Mouse (Mus musculus) hindbrain, embryonic 14.5 days (tissue): ENCODE results near the gene Itgb1bp1. TPM values are rescaled to one million over a fixed set of nuclear protein-coding genes. Genes with fewer than 3 reads are reported as not detected.

Source experiments
- ATAC-seq: fragments of 200-750 bp; cut with Nextera tagmentation; 2 replicates; pipeline ENCODE4 v1.8.0; 2017; ENCODE audit warnings: moderate number of reproducible peaks, mild to moderate bottlenecking, moderate TSS enrichment, moderate library complexity; ENCODE audit not compliant: low FRiP score
- DNase-seq: peaks from one replicate; pipeline ENCODE4 v3.0.0-alpha.2; 2015; ENCODE audit warnings: low spot score
- H3K27ac ChIP-seq: fragments of 300-500 bp; sonication (generic); 2 replicates; pipeline ENCODE4 v1.5.1; 2014; ENCODE audit warnings: mild to moderate bottlenecking, moderate library complexity
- H3K27me3 ChIP-seq: fragments of 300-500 bp; sonication (generic); 2 replicates; pipeline ENCODE4 v1.6.1; 2014; ENCODE audit warnings: mild to moderate bottlenecking, low read length, mixed read lengths; ENCODE audit not compliant: control insufficient read depth, insufficient read depth
- H3K36me3 ChIP-seq: fragments of 300-500 bp; sonication (generic); replicated peaks from 2 replicates; pipeline ENCODE4 v1.6.1; 2014; ENCODE audit not compliant: control insufficient read depth, insufficient read depth
- H3K4me1 ChIP-seq: fragments of 300-500 bp; sonication (generic); replicated peaks from 2 replicates; pipeline ENCODE4 v1.6.1; 2014; ENCODE audit warnings: antibody characterized with exemption, low read length, mixed read lengths; ENCODE audit not compliant: control insufficient read depth, insufficient read depth
- H3K4me2 ChIP-seq: fragments of 300-500 bp; sonication (generic); replicated peaks from 2 replicates; pipeline ENCODE4 v1.6.1; 2014; ENCODE audit warnings: mild to moderate bottlenecking, moderate library complexity
- H3K4me3 ChIP-seq: fragments of 300-500 bp; sonication (generic); replicated peaks from 2 replicates; pipeline ENCODE4 v1.5.1; 2014; ENCODE audit warnings: mild to moderate bottlenecking, low read length
- H3K9ac ChIP-seq: fragments of 300-500 bp; sonication (generic); 2 replicates; pipeline ENCODE4 v1.6.1; 2014
- H3K9me3 ChIP-seq: fragments of 300-500 bp; sonication (generic); 2 replicates; pipeline ENCODE4 v1.6.1; 2016; ENCODE audit warnings: low read length; ENCODE audit not compliant: control insufficient read depth
- WGBS: fragments of 180-500 bp; shearing (Covaris S2); extraction: QIAGEN DNeasy Blood & Tissue Kit; methylation state at CpG from one replicate; pipeline ENCODE4 v1.1.7; 2014; 5-methylcytosine and 5-hydroxymethylcytosine counted together
- polyA plus RNA-seq: library from polyadenylated mRNA; unstranded; fragments of >200 nt; fragmentation: Nextera tagmentation; extraction: Ambion mirVana; gene quantifications from 2 replicates; pipeline ENCODE4 v1.2.1, GENCODE M21; 2014

Gene Itgb1bp1
- polyA plus RNA-seq, 1 experiment from 2014 or later: 37.4 TPM

GRCm38 (mm10) chr12:21306721-21307120 lies 20.6 kb upstream of the Itgb1bp1 start:
- H3K27ac ChIP-seq: no peak overlapping the region
- 92% methylated on average over 4 of the region's 4 CpGs for WGBS
- ATAC-seq: no peak
- no peak overlapping the region for H3K4me3 ChIP-seq
- no peaks in the 10 kb centered on the region for H3K27me3 ChIP-seq
- H3K4me1 ChIP-seq: no peaks in the 10 kb centered on the region
- H3K4me2 ChIP-seq: no peak overlapping the region
- no peak overlapping the region for H3K9ac ChIP-seq
- peaks cover 97% of the 10 kb centered on the region for H3K36me3 ChIP-seq
- H3K9me3 ChIP-seq: no peaks in the 10 kb centered on the region
- no peak for DNase-seq

- no peak for DNase-seq
- no peak overlapping the region for H3K4me3 ChIP-seq
- H3K4me1 ChIP-seq: no peaks in the 10 kb centered on the region
- no peaks in the 10 kb centered on the region for H3K9me3 ChIP-seq
- H3K36me3 ChIP-seq: peaks cover 97% of the 10 kb centered on the region
- H3K9ac ChIP-seq: no peak overlapping the region
- no peaks in the 10 kb centered on the region for H3K27me3 ChIP-seq
- H3K27ac ChIP-seq: no peak overlapping the region
- H3K4me2 ChIP-seq: no peak overlapping the region
- ATAC-seq: no peak
- 98% methylated on average over 4 of the region's 4 CpGs for WGBS
These were observed 19.7 kb upstream of the Itgb1bp1 start for GRCm38 (mm10) chr12:21305741-21306140.

DNA sequence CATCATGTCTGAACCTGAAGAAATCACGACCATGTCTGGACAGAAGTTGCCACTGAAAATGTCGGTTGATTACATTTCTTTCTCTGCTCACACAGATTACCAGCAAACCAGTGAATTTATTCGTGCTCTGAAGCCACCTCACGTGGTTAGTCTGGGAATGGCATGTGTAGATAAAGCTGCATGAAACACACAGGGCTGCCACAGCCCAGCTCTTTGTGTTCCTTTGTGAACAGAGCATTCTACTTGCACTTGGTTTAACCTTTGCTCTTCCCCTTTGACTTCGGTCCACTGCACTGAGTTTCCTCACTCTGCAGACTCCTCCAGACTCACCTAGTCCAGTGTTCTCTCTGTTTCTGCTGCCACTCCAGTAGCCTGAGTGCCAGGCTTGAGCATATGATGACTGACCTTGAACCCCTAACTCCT lies 16.3 kb upstream of the Itgb1bp1 start:
- WGBS: 84% methylated on average over 5 of the region's 5 CpGs
- Histone ChIP-seq H3K4me1 (no peaks in the 10 kb centered on the region), H3K9me3 (no peaks in the 10 kb centered on the region), H3K27me3 (no peaks in the 10 kb centered on the region), H3K36me3 (peaks cover 98% of the 10 kb centered on the region), H3K4me3 (no peak overlapping the region), H3K9ac (no peak overlapping the region), H3K27ac (no peak overlapping the region), H3K4me2 (no peak overlapping the region)
- no peak for ATAC-seq
- no peak for DNase-seq

- ATAC-seq (no peak), DNase-seq (no peak)
- Histone ChIP-seq H3K9me3 (no peaks in the 10 kb centered on the region), H3K36me3 (peaks cover 98% of the 10 kb centered on the region), H3K27ac (no peak overlapping the region), H3K4me1 (no peaks in the 10 kb centered on the region), H3K27me3 (no peaks in the 10 kb centered on the region), H3K9ac (no peak overlapping the region), H3K4me2 (no peak overlapping the region), H3K4me3 (no peak overlapping the region)
- WGBS: 93% methylated on average over 8 of the region's 8 CpGs
These were observed 15.8 kb upstream of the Itgb1bp1 start for GRCm38 (mm10) chr12:21301932-21302331.

DNA sequence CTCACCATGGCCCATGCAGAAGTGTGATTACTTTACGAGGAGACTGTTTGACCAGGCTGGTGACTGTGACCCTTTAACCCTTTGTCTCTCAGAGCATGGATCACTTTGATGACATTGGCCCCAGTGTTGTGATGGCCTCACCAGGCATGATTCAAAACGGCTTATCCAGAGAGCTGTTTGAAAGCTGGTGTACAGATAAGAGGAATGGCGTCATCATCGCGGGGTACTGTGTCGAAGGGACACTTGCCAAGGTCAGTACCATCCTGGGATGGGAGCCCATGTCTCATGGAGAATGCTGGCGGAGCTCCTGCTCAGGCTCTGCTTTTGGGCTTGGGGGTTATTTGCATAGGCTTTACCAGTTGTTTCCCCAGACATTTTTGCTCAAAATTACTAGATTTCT lies 15.2 kb upstream of the Itgb1bp1 start:
- WGBS: 95% methylated on average over 7 of the region's 7 CpGs
- H3K4me3 ChIP-seq: no peak overlapping the region
- H3K27me3 ChIP-seq: no peaks in the 10 kb centered on the region
- no peaks in the 10 kb centered on the region for H3K4me1 ChIP-seq
- ATAC-seq: no peak
- DNase-seq: no peak
- H3K36me3 ChIP-seq: peaks cover 98% of the 10 kb centered on the region
- H3K9ac ChIP-seq: no peak overlapping the region
- H3K27ac ChIP-seq: no peak overlapping the region
- H3K9me3 ChIP-seq: no peaks in the 10 kb centered on the region
- H3K4me2 ChIP-seq: no peak overlapping the region

DNA sequence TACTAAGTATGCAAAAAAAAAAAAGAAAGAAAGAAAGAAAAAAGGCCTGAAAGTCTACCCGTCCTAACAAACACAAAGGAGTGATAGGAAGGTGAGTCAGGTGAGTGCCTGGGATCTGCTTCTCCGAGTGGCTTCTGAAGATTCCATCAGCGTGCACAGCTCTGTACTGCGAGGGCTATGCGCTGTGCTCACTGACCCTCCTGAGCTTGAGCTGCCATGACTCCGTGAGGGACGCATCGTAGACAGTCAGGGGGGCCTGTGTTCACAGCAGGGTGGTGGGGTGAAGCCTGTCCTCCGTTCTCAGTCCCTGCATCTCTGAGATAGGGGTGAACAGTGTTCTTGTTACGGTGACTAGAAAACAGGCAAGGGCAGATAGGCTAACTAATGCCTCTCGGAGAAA lies 12.8 kb upstream of the Itgb1bp1 start:
- H3K4me1 ChIP-seq: no peaks in the 10 kb centered on the region
- H3K36me3 ChIP-seq: peaks cover 100% of the 10 kb centered on the region
- H3K9ac ChIP-seq: no peak overlapping the region
- H3K4me2 ChIP-seq: no peak overlapping the region
- no peak overlapping the region for H3K27ac ChIP-seq
- no peaks in the 10 kb centered on the region for H3K27me3 ChIP-seq
- no peak overlapping the region for H3K4me3 ChIP-seq
- ATAC-seq (no peak), DNase-seq (no peak)
- 97% methylated on average over 11 of the region's 11 CpGs for WGBS
- no peaks in the 10 kb centered on the region for H3K9me3 ChIP-seq

- no peaks in the 10 kb centered on the region for H3K27me3 ChIP-seq
- no peak overlapping the region for H3K4me3 ChIP-seq
- H3K9me3 ChIP-seq: no peaks in the 10 kb centered on the region
- H3K4me2 ChIP-seq: no peak overlapping the region
- peaks cover 26% of the 10 kb centered on the region for H3K4me1 ChIP-seq
- no peak overlapping the region for H3K9ac ChIP-seq
- H3K36me3 ChIP-seq: peaks cover 48% of the 10 kb centered on the region
- 92% methylated on average over 6 of the region's 6 CpGs for WGBS
- ATAC-seq (no peak), DNase-seq (no peak)
- no peak overlapping the region for H3K27ac ChIP-seq
These were observed 3.6 kb upstream of the Itgb1bp1 start for GRCm38 (mm10) chr12:21289651-21290050.

- Histone ChIP-seq H3K4me2 (no peak overlapping the region), H3K9ac (peak overlapping the region; percentile 17; the same call in 1 of the 2 replicates), H3K27me3 (no peaks in the 10 kb centered on the region), H3K9me3 (no peaks in the 10 kb centered on the region), H3K36me3 (peaks cover 40% of the 10 kb centered on the region), H3K4me3 (no peak overlapping the region), H3K27ac (no peak overlapping the region), H3K4me1 (peaks cover 26% of the 10 kb centered on the region)
- WGBS: 95% methylated on average over 3 of the region's 3 CpGs
- ATAC-seq (no peak), DNase-seq (no peak)
These were observed 2.8 kb upstream of the Itgb1bp1 start for GRCm38 (mm10) chr12:21288716-21289395.

GRCm38 (mm10) chr12:21286712-21287650 lies 897 bp upstream of the Itgb1bp1 start:
- peak overlapping the region; percentile 53 for H3K4me3 ChIP-seq
- no peaks in the 10 kb centered on the region for H3K9me3 ChIP-seq
- ATAC-seq (peak; percentile 32; the same call in 1 of the 2 replicates), DNase-seq (no peak)
- peak overlapping the region; percentile 93 for H3K27ac ChIP-seq
- peak overlapping the region; percentile 79 for H3K9ac ChIP-seq
- H3K27me3 ChIP-seq: no peaks in the 10 kb centered on the region
- H3K4me2 ChIP-seq: peak overlapping the region; percentile 65
- H3K36me3 ChIP-seq: peaks cover 21% of the 10 kb centered on the region
- H3K4me1 ChIP-seq: peaks cover 26% of the 10 kb centered on the region
- WGBS: 38% methylated on average over 18 of the region's 18 CpGs
